Mouse (Mus musculus): ENCODE measurements around the gene Klhl20. TPM values are rescaled to one million over a fixed set of nuclear protein-coding genes. Genes with fewer than 3 reads are reported as not detected.

The Klhl20 gene
- polyA plus RNA-seq, 1 experiment from 2014 or later, result 22.2 TPM

DNA sequence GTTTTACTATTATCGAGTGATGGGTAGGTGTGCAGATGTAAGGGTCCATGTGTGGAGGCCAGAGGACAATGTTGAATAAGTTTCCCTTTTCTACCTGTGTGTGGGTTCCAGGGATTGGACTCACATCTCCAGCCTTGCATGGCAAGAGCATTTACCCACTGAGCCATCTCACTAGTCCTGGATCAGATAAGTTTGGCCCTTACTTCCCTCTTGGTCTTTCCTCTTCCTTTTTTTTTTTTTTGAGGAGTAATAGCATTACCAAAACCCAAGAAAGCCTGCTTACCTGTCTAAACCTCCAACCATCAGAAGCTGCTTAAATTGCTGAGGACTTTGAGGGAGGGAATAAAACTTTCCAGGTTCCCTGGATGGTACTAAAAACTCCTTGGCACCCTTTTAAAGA is 74.1 kb downstream of the Klhl20 start:
- Histone ChIP-seq H3K4me1 (no peaks in the 10 kb centered on the region), H3K4me3 (no peak overlapping the region), H3K9ac (no peak overlapping the region), H3K36me3 (peaks cover 28% of the 10 kb centered on the region), H3K9me3 (no peaks in the 10 kb centered on the region), H3K27me3 (replicated peaks) (no peaks in the 10 kb centered on the region), H3K4me2 (replicated peaks) (no peak overlapping the region), H3K27ac (no peak overlapping the region)
- no peak for ATAC-seq (ENCODE audit: low FRiP score, low read depth)
- WGBS, result 98% methylated on average over 1 of the region's 1 CpGs

DNA sequence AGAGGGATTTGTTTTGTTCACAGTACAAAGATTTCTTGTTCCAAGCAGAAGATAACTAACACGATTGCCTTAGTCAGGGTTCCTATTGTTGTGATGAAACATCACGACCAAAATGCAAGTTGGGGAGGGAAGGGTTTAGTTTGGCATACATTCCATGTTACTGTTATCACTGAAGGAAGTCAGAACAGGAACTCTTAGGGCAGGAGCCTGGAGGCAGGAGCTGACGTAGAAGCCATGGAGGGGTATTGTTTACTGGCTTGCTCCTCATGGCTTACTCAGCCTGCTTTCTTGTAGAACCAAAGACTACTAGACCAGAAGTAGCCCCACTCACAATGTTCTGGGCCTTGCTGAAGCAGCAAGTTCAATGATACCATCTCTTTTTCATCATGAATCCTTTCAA is 84.3 kb downstream of the Klhl20 start:
- Histone ChIP-seq H3K4me1 (no peaks in the 10 kb centered on the region), H3K36me3 (peaks cover 34% of the 10 kb centered on the region), H3K27me3 (replicated peaks) (no peaks in the 10 kb centered on the region), H3K4me3 (no peak overlapping the region), H3K9ac (no peak overlapping the region), H3K9me3 (no peaks in the 10 kb centered on the region), H3K4me2 (replicated peaks) (no peak overlapping the region), H3K27ac (no peak overlapping the region)
- 86% methylated on average over 3 of the region's 3 CpGs for WGBS
- ATAC-seq (ENCODE audit: low FRiP score, low read depth), result no peak

DNA sequence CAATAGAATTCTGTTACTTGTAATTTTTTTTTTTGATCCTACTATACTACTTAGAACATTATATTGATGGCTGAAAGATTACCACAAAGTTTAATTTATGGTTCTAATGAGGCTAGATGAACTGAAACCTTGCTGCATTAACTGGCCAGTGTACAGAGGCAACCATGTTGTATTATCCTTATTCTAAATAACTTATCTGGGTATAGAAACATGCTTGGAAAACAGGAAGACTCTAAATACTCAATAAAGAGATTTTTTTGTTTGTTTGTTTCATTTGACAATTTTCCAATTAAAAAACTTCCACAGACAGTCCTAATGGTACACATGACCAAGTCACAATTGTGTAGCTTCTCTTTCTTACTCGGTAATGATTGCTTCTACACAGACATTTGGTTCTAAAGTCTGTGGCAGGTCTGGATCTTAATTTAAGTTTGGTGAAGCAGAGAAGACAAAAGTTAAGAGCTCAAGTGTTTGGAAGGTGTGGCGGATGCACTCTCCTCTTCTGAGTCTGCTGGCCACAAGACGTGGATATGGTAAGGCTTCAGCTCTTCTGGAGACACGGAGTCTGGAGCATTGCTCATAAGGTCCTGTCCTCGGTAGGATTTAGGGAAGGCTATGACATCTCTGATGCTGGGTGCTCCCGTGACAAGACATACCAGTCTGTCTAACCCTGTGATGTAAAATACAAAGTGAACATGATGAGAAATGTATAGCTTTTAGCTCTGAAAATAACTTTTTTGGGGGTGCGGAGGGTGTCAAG is 89.9 kb downstream of the Klhl20 start:
- no peak for ATAC-seq (ENCODE audit: low FRiP score, low read depth)
- no peak overlapping the region for H3K9ac ChIP-seq
- no peak overlapping the region for H3K27ac ChIP-seq
- peaks cover 48% of the 10 kb centered on the region for H3K36me3 ChIP-seq
- no peaks in the 10 kb centered on the region for H3K27me3 ChIP-seq (replicated peaks)
- peaks cover 10% of the 10 kb centered on the region for H3K4me1 ChIP-seq
- 92% methylated on average over 7 of the region's 7 CpGs for WGBS
- H3K4me2 ChIP-seq (replicated peaks), result no peak overlapping the region
- no peak overlapping the region for H3K4me3 ChIP-seq
- H3K9me3 ChIP-seq, result no peaks in the 10 kb centered on the region

DNA sequence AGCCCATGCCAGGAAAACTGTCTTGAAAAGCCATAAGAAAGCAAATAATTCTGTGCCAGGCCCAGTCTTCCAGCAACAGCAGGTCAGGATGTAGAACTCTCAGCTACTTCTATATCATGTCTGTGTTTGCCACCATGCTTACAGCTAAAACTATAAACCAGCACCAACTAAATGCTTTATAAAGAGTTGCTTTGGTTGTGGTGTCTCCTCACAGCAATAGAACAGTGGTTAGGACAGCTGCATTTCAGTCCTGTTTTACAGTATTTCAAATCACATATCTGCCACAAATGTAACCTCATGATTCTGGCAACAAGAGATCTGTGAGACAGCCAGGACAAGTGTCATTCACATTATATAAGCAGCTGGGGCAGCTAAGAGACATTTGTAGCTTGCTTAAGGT is 90.5 kb downstream of the Klhl20 start:
- H3K27ac ChIP-seq, result no peak overlapping the region

DNA sequence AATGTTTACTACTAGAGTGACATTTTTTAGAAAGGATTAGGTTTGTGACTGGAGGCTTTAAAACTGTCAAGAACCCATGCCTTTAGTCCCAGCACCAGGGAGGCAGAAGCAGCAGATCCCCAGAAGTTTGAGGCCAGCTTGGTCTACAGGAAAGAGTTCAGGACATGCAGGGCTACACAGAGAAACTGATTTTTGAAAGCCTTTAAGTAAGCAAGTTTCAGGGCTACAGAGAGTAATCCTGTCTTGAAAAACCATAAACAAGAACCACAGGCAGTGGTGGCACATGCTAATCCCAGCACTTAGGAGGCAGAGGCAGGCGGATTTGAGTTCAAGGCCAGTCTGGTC is 90.9 kb downstream of the Klhl20 start:
- peaks cover 41% of the 10 kb centered on the region for H3K36me3 ChIP-seq
- no peak overlapping the region for H3K4me2 ChIP-seq (replicated peaks)
- no peak overlapping the region for H3K9ac ChIP-seq
- peaks cover 10% of the 10 kb centered on the region for H3K4me1 ChIP-seq
- H3K9me3 ChIP-seq, result no peaks in the 10 kb centered on the region
- H3K27ac ChIP-seq, result no peak overlapping the region
- H3K4me3 ChIP-seq, result no peak overlapping the region
- 69% methylated on average over 1 of the region's 1 CpGs for WGBS
- no peaks in the 10 kb centered on the region for H3K27me3 ChIP-seq (replicated peaks)
- no peak for ATAC-seq (ENCODE audit: low FRiP score, low read depth)

More for the DNA sequence above, 90.5 kb downstream of the Klhl20 start:
- H3K36me3 ChIP-seq, result peaks cover 45% of the 10 kb centered on the region
- no peak overlapping the region for H3K4me2 ChIP-seq (replicated peaks)
- H3K9ac ChIP-seq, result no peak overlapping the region
- no peak overlapping the region for H3K4me3 ChIP-seq
- peaks cover 10% of the 10 kb centered on the region for H3K4me1 ChIP-seq
- no peak for ATAC-seq (ENCODE audit: low FRiP score, low read depth)
- no peaks in the 10 kb centered on the region for H3K27me3 ChIP-seq (replicated peaks)
- no peaks in the 10 kb centered on the region for H3K9me3 ChIP-seq

DNA sequence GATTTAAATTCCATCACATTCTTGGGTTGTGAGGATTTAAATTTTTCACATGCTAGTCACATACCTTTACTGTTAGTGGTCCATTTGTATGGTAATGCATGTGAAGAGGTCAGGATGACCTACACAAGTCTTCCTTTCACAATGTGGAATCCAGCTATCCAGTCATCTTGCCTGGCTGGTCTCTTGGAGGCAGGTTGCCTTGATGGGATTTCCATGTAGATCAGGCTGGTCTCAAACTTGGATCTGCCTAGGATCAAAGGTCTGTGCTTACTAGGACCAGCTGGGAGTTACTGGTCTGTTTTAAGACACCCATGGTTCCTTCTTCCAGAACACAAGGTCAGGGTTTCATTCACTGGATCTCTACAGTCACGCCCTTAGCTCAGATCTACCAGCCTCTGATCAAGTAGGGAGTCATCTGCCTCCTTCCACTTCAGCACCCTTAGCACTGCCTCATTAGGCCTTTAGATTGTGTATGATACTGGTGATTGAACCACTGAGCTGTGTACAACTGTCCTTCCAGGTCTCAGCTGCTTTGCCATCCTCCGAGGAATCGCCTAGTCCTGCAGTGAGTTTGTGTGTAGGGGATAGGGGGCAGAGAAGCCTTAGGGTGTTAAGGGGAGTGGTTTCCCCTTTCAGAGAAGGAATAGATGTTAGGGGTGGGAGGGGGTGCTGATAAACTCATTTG is 91.4 kb downstream of the Klhl20 start:
- no peak overlapping the region for H3K4me3 ChIP-seq
- peak; percentile 17; the same call in 1 of the 2 replicates for ATAC-seq (ENCODE audit: low FRiP score, low read depth)
- H3K9ac ChIP-seq, result no peak overlapping the region
- H3K27me3 ChIP-seq (replicated peaks), result no peaks in the 10 kb centered on the region
- H3K9me3 ChIP-seq, result no peaks in the 10 kb centered on the region
- peaks cover 10% of the 10 kb centered on the region for H3K4me1 ChIP-seq
- H3K27ac ChIP-seq, result 0 out of 2 replicates have a peak overlapping the region, but pooled peaks have one; percentile 26
- H3K36me3 ChIP-seq, result peaks cover 36% of the 10 kb centered on the region
- H3K4me2 ChIP-seq (replicated peaks), result no peak overlapping the region
- 10% methylated on average over 3 of the region's 3 CpGs for WGBS

DNA sequence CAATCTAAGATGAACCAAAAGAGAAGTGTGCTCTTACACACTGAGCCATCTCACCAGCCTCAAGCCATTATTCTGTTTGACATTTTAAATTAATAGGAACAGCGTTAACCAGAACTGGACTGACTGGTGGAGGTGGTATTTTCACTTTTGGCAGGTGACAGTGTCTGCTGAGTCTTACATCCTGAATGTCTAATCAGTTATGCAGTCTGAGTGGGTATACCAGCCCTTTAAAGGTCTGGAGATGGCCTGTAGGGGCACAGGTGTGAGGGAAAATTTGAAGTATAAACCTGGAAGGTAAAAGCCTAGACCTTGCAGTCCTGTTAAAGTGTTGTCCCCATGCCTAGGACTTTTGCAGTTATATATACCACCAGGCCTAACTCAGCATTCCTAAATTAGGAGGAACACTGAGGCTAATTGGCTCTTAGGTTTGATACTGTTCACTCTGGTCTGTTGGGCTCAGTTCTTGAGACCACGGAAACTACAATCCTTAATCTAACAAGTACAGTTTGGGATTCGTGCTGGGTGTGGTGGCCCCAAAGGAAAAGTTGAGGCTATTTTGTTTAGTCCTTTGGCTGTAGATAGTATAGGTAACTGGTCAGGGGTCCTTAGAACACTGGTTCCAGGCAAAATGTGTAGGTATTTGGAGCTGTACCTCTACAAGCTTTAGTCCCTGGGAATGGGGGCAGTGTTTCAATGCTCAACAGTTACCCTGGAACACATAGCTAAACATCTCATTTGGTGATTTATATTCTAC is 92.2 kb downstream of the Klhl20 start:
- 4% methylated on average over 3 of the region's 3 CpGs for WGBS
- H3K27ac ChIP-seq, result no peak overlapping the region
- no peaks in the 10 kb centered on the region for H3K27me3 ChIP-seq (replicated peaks)
- no peaks in the 10 kb centered on the region for H3K9me3 ChIP-seq
- H3K9ac ChIP-seq, result no peak overlapping the region
- no peak overlapping the region for H3K4me2 ChIP-seq (replicated peaks)
- H3K4me3 ChIP-seq, result no peak overlapping the region
- no peak for ATAC-seq (ENCODE audit: low FRiP score, low read depth)
- H3K36me3 ChIP-seq, result peaks cover 33% of the 10 kb centered on the region
- peaks cover 10% of the 10 kb centered on the region for H3K4me1 ChIP-seq

Other genes starting within 250 kb of the Klhl20 start
- gene Rc3h1, start 225.1 kb downstream of the Klhl20 start, polyA plus RNA-seq (2016; fragmentation: Nextera tagmentation; extraction: Ambion mirVana), result 8.7 and 8.8 TPM in 2 replicates
- gene Serpinc1, start 152.9 kb downstream of the Klhl20 start, polyA plus RNA-seq (2016; fragmentation: Nextera tagmentation; extraction: Ambion mirVana), result 2.4 and 2.5 TPM in 2 replicates
- gene Zbtb37, start 96.7 kb downstream of the Klhl20 start, polyA plus RNA-seq (2016; fragmentation: Nextera tagmentation; extraction: Ambion mirVana), result 8.7 and 10.3 TPM in 2 replicates
- gene Dars2, start 60.9 kb downstream of the Klhl20 start, polyA plus RNA-seq (2016; fragmentation: Nextera tagmentation; extraction: Ambion mirVana), result 35.2 and 39.5 TPM in 2 replicates
- gene Cenpl, start 60.8 kb downstream of the Klhl20 start, polyA plus RNA-seq (2016; fragmentation: Nextera tagmentation; extraction: Ambion mirVana), result 23.0 and 23.7 TPM in 2 replicates
- gene Ankrd45, start 11.2 kb upstream of the Klhl20 start, polyA plus RNA-seq (2016; fragmentation: Nextera tagmentation; extraction: Ambion mirVana), result 5.0 and 6.4 TPM in 2 replicates
- gene Tex50, start 27.8 kb upstream of the Klhl20 start, polyA plus RNA-seq (2016; fragmentation: Nextera tagmentation; extraction: Ambion mirVana), result 0.22 and 0.28 TPM in 2 replicates
- 301 and 314 TPM in 2 replicates for gene Prdx6, start 119.7 kb upstream of the Klhl20 start, polyA plus RNA-seq (2016; fragmentation: Nextera tagmentation; extraction: Ambion mirVana)